Mouse (Mus musculus) thymus, postnatal 10 days (tissue): ENCODE measurements around the gene Psen2.

ENCODE experiments used
- DNase-seq, 2 experiments: peaks; one replicate each; pipeline ENCODE4 v3.0.0; 2021; ENCODE audit warnings: low spot score in 2 of 2

Psen2 gene

GRCm38 (mm10) chr1:180248593-180249146 is 14.6 kb downstream of the Psen2 start:
- no peak for DNase-seq

- no peak for DNase-seq
Observed at GRCm38 (mm10) chr1:180247901-180248300, 15.3 kb downstream of the Psen2 start.

GRCm38 (mm10) chr1:180245741-180246507 is 17.3 kb downstream of the Psen2 start:
- DNase-seq = no peak

GRCm38 (mm10) chr1:180231729-180232128 is 31.5 kb downstream of the Psen2 start:
- no peak for DNase-seq

- DNase-seq = peak in 1 of 2 experiments; percentile 29
Observed at GRCm38 (mm10) chr1:180230580-180230979, 32.7 kb downstream of the Psen2 start.

- no peak for DNase-seq
Observed at GRCm38 (mm10) chr1:180229906-180230305, 33.3 kb downstream of the Psen2 start.

- DNase-seq = no peak
Observed at GRCm38 (mm10) chr1:180228854-180229253, 34.4 kb downstream of the Psen2 start.

GRCm38 (mm10) chr1:180226766-180227165 is 36.5 kb downstream of the Psen2 start:
- no peak for DNase-seq

- DNase-seq = peak; percentile 64 to 71
Observed at GRCm38 (mm10) chr1:180226221-180226713, 37.0 kb downstream of the Psen2 start.

GRCm38 (mm10) chr1:180225500-180226220 is 37.6 kb downstream of the Psen2 start:
- DNase-seq = peak; percentile 56 to 71

GRCm38 (mm10) chr1:180222007-180222406 is 41.2 kb downstream of the Psen2 start:
- no peak for DNase-seq

- DNase-seq = no peak
Observed at GRCm38 (mm10) chr1:180220791-180221542, 42.3 kb downstream of the Psen2 start.

GRCm38 (mm10) chr1:180216541-180217276 is 46.5 kb downstream of the Psen2 start:
- DNase-seq = no peak

- DNase-seq = peak; percentile 38 to 69
Observed at GRCm38 (mm10) chr1:180215044-180215443, 48.2 kb downstream of the Psen2 start.

- no peak for DNase-seq
Observed at GRCm38 (mm10) chr1:180212911-180213310, 50.3 kb downstream of the Psen2 start.

- DNase-seq = no peak
Observed at GRCm38 (mm10) chr1:180210781-180211271, 52.4 kb downstream of the Psen2 start.

- DNase-seq = no peak
Observed at GRCm38 (mm10) chr1:180210031-180210432, 53.2 kb downstream of the Psen2 start.

- DNase-seq = no peak
Observed at GRCm38 (mm10) chr1:180208370-180208769, 54.9 kb downstream of the Psen2 start.

- no peak for DNase-seq
Observed at GRCm38 (mm10) chr1:180200722-180201121, 62.5 kb downstream of the Psen2 start.

- no peak for DNase-seq
Observed at GRCm38 (mm10) chr1:180199715-180200050, 63.6 kb downstream of the Psen2 start.
